Mouse (Mus musculus) lung, postnatal 0 days (tissue): ENCODE results near the gene Hbb-bh2. TPM values are rescaled to one million over a fixed set of nuclear protein-coding genes. Genes with fewer than 3 reads are reported as not detected.
A peak's percentile ranks its signal among the peaks of the same experiment; 100 is the strongest.
"Not testable (repeated sequence)": the region's sequence is repeated elsewhere in the genome, so short reads cannot be mapped to it uniquely, and the experiment has no call there.

Experiments used
- ATAC-seq: fragments of 200-750 bp; cut with Nextera tagmentation; 2 replicates; pipeline ENCODE4 v1.8.0; 2017; ENCODE audit warnings: moderate library complexity
- DNase-seq: peaks from one replicate; pipeline ENCODE4 v3.0.0-alpha.2; 2016; ENCODE audit warnings: low spot score
- H3K27ac ChIP-seq: fragments of 300-500 bp; sonication (generic); 2 replicates; pipeline ENCODE4 v1.5.1; 2014; ENCODE audit warnings: antibody characterized with exemption, mild to moderate bottlenecking, low read length, mixed read lengths
- H3K27me3 ChIP-seq: fragments of 300-500 bp; sonication (generic); replicated peaks from 2 replicates; pipeline ENCODE4 v1.6.1; 2014; ENCODE audit warnings: low read length, mixed read lengths; ENCODE audit not compliant: insufficient read depth
- H3K36me3 ChIP-seq: fragments of 300-500 bp; sonication (generic); 2 replicates; pipeline ENCODE4 v1.6.1; 2014; ENCODE audit warnings: low read length, mixed read lengths; ENCODE audit not compliant: insufficient read depth
- H3K4me1 ChIP-seq: fragments of 300-500 bp; sonication (generic); 2 replicates; pipeline ENCODE4 v1.6.1; 2014; ENCODE audit warnings: antibody characterized with exemption, low read depth, low read length, mixed read lengths; ENCODE audit not compliant: insufficient read depth
- H3K4me2 ChIP-seq: fragments of 300-500 bp; sonication (generic); replicated peaks from 2 replicates; pipeline ENCODE4 v1.6.1; 2014; ENCODE audit warnings: low read depth, mild to moderate bottlenecking, low read length, moderate library complexity, mixed read lengths
- H3K4me3 ChIP-seq: fragments of 300-500 bp; sonication (generic); 2 replicates; pipeline ENCODE4 v1.5.1; 2014; ENCODE audit warnings: low read depth, low read length
- H3K9ac ChIP-seq: fragments of 300-500 bp; sonication (generic); replicated peaks from 2 replicates; pipeline ENCODE4 v1.6.1; 2014; ENCODE audit warnings: low read depth, mild to moderate bottlenecking
- H3K9me3 ChIP-seq: fragments of 300-500 bp; sonication (generic); 2 replicates; pipeline ENCODE4 v1.6.1; 2016; ENCODE audit warnings: low read length, mixed read lengths
- CTCF ChIP-seq: IDR thresholded peaks from 2 replicates; pipeline ENCODE4 v1.5.1; 2016; ENCODE audit warnings: antibody characterized with exemption, mild to moderate bottlenecking
- EP300 ChIP-seq: IDR thresholded peaks from 2 replicates; pipeline ENCODE4 v1.6.1; 2016; ENCODE audit warnings: antibody characterized with exemption, mild to moderate bottlenecking, control low read depth
- whole genome bisulfite sequencing: fragments of 180-500 bp; shearing (Covaris S2); extraction: QIAGEN DNeasy Blood & Tissue Kit; methylation state at CpG from one replicate; pipeline ENCODE4 v1.1.7; 2014; 5-methylcytosine and 5-hydroxymethylcytosine counted together
- polyA plus RNA-seq: library from polyadenylated mRNA; unstranded; fragments of >200 nt; fragmentation: Nextera tagmentation; extraction: Ambion mirVana; gene quantifications from 2 replicates; pipeline ENCODE4 v1.2.1, GENCODE M21; 2015

Hbb-bh2 gene
- polyA plus RNA-seq, 1 experiment from 2014 or later, result not detected

GRCm38 (mm10) chr7:103813766-103814165, 26.6 kb downstream of the Hbb-bh2 start, which contains the start of gene Hbb-bt:
Hbb-bt (minus strand) TSS chr7:103813996.
- WGBS, result 79% methylated on average over 3 of the region's 3 CpGs

GRCm38 (mm10) chr7:103813152-103813551, 27.2 kb downstream of the Hbb-bh2 start:
- not testable (repeated sequence) for H3K27ac ChIP-seq

More at GRCm38 (mm10) chr7:103813766-103814165, 26.6 kb downstream of the Hbb-bh2 start, which contains the start of gene Hbb-bt:
- Histone ChIP-seq H3K4me1 (no peaks in the 10 kb centered on the region), H3K27ac (no peak within 1 kb of the TSS), H3K9ac (no peak within 1 kb of the TSS), H3K36me3 (no peaks in the 10 kb centered on the region), H3K4me2 (no peak within 1 kb of the TSS), H3K4me3 (no peak within 1 kb of the TSS), H3K27me3 (no peaks in the 10 kb centered on the region), H3K9me3 (no peaks in the 10 kb centered on the region)
- TF ChIP-seq EP300 (no peak), CTCF (no peak)
- DNase-seq (no peak), ATAC-seq (peak; percentile 53)

DNA sequence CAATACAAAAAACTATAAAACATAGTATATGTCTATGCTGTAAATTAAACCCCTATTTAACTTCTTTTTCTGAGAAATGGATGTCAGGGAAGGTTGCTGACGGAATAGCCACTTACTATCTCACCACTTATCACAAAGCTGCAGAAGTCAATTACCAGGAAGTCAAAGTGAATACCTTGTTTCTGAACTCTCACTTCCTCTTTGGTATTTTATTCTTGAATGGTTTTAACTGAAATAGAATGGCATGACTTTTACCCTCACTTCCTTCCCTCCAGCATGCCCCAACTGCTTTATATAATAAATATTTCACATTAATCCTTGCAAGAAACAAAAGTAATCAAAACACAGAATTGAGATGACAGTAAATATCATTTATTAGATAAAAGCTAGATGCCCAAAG, 28.1 kb downstream of the Hbb-bh2 start:
- Histone ChIP-seq H3K4me2 (no peak overlapping the region), H3K27me3 (no peaks in the 10 kb centered on the region), H3K36me3 (no peaks in the 10 kb centered on the region), H3K4me3 (no peak overlapping the region), H3K4me1 (no peaks in the 10 kb centered on the region), H3K27ac (no peak overlapping the region), H3K9ac (no peak overlapping the region), H3K9me3 (no peaks in the 10 kb centered on the region)
- ATAC-seq, result no peak
- TF ChIP-seq CTCF (no peak), EP300 (no peak)
- WGBS, result 34% methylated on average over 1 of the region's 1 CpGs
- DNase-seq, result no peak

More at GRCm38 (mm10) chr7:103813152-103813551, 27.2 kb downstream of the Hbb-bh2 start:
- not testable (repeated sequence) for DNase-seq, H3K27me3 ChIP-seq, H3K4me1 ChIP-seq, H3K9me3 ChIP-seq, H3K4me2 ChIP-seq, H3K9ac ChIP-seq, H3K4me3 ChIP-seq, H3K36me3 ChIP-seq
- no CpG with 5 or more reads among the region's 3 CpGs for WGBS
- ATAC-seq, result peak; percentile 19; the same call in 1 of the 2 replicates

DNA sequence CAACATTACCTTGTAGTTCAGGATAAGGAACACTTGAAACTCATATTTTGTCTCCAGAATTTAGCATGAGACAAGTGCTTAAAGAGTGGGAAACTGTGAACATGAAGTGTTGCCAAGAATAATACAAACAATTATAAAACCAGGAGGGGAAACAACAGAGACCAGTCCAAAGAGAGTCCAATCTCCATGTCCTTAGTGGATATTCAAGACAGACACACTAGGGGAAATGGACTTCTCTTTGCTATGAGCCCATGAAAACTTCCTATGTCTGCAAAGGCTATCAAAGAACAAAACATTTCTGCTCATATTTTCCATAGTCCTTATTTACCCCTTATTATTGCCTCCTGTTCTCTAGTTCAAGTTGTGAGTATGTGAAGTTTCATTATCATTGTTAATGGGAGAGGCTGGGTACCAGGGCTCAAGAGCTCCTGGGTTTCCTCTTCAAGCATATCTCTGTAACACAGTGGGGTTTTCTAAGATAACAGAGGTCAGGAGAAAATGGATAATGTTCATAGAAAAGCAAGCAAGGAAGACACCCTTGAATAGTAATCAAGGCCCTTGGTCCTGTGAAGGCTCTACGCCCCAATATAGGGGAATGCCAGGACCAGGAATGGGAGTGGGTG, 29.0 kb downstream of the Hbb-bh2 start:
- ATAC-seq, result no peak
- no peak for TF ChIP-seq CTCF
- H3K27ac ChIP-seq, result no peak overlapping the region
- no peaks in the 10 kb centered on the region for H3K36me3 ChIP-seq
- H3K27me3 ChIP-seq, result no peaks in the 10 kb centered on the region
- no peaks in the 10 kb centered on the region for H3K9me3 ChIP-seq
- H3K4me1 ChIP-seq, result no peaks in the 10 kb centered on the region
- H3K4me2 ChIP-seq, result no peak overlapping the region
- no peak overlapping the region for H3K4me3 ChIP-seq
- DNase-seq, result no peak
- H3K9ac ChIP-seq, result no peak overlapping the region
- WGBS, result 67% methylated on average over 1 of the region's 1 CpGs

DNA sequence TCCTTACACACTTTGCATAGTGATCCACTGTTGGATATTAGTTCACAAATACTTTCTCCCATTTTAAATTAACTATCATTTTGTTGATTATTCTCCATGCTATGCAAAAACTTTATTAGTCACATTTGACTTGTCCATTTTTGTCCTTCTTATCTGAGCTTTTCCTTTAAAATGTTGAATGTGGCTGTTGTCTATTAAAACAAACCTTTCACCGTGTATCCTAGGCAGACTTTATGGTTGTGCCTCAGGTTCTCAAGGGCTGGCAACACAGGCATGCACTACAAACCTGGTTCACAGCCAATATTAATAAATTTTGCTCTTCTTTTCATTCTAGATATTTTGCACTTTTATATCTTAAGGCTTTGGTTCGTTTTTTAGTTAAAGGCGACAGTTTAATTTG, 29.6 kb downstream of the Hbb-bh2 start:
- H3K4me1 ChIP-seq, result no peaks in the 10 kb centered on the region
- H3K36me3 ChIP-seq, result no peaks in the 10 kb centered on the region
- no peak overlapping the region for H3K27ac ChIP-seq
- no peak overlapping the region for H3K4me3 ChIP-seq
- TF ChIP-seq EP300 (no peak), CTCF (no peak)
- H3K27me3 ChIP-seq, result no peaks in the 10 kb centered on the region
- 68% methylated on average over 3 of the region's 3 CpGs for WGBS
- H3K9ac ChIP-seq, result no peak overlapping the region
- no peak overlapping the region for H3K4me2 ChIP-seq
- ATAC-seq (no peak), DNase-seq (no peak)
- H3K9me3 ChIP-seq, result no peaks in the 10 kb centered on the region

DNA sequence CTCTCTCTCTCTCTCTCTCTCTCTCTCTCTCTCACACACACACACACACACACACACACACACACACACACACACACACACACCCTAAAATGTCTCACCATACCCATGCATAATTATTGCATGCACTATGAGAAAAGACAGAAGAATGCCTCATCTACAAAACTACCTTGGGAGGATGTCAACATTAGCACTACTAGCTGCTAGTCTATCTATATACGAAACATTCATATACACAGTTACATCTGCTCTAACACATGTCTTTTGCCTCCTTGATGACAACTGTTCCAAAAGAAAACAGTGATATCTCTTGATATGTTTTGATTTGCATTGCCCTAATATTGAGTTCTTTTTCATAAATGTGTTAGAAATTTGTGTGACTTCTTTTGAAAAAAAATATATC, 30.0 kb downstream of the Hbb-bh2 start:
- 77% methylated on average over 1 of the region's 1 CpGs for WGBS
- TF ChIP-seq EP300, result no peak
- TF ChIP-seq CTCF, result no peak

GRCm38 (mm10) chr7:103809801-103810155, 30.5 kb downstream of the Hbb-bh2 start:
- H3K4me2 ChIP-seq, result no peak overlapping the region
- 53% methylated on average over 1 of the region's 1 CpGs for WGBS
- no peak overlapping the region for H3K27ac ChIP-seq
- H3K9me3 ChIP-seq, result no peaks in the 10 kb centered on the region
- H3K4me3 ChIP-seq, result no peak overlapping the region
- H3K4me1 ChIP-seq, result no peaks in the 10 kb centered on the region
- ATAC-seq (no peak), DNase-seq (no peak)
- no peak for TF ChIP-seq EP300
- TF ChIP-seq CTCF, result no peak
- no peak overlapping the region for H3K9ac ChIP-seq
- H3K36me3 ChIP-seq, result no peaks in the 10 kb centered on the region
- no peaks in the 10 kb centered on the region for H3K27me3 ChIP-seq

More for the DNA sequence above, 30.0 kb downstream of the Hbb-bh2 start:
- Histone ChIP-seq H3K36me3 (no peaks in the 10 kb centered on the region), H3K9ac (no peak overlapping the region), H3K4me1 (no peaks in the 10 kb centered on the region), H3K27me3 (no peaks in the 10 kb centered on the region), H3K4me3 (no peak overlapping the region), H3K9me3 (no peaks in the 10 kb centered on the region), H3K27ac (no peak overlapping the region), H3K4me2 (no peak overlapping the region)
- no peak for DNase-seq
- no peak for ATAC-seq
